Mouse (Mus musculus): ENCODE data around the gene Armc2. TPM values are rescaled to one million over a fixed set of nuclear protein-coding genes. Genes with fewer than 3 reads are reported as not detected.

Armc2 gene
- total and polyA plus RNA-seq, 3 experiments = 0.08 to 0.13 TPM; not detected in 1

DNA sequence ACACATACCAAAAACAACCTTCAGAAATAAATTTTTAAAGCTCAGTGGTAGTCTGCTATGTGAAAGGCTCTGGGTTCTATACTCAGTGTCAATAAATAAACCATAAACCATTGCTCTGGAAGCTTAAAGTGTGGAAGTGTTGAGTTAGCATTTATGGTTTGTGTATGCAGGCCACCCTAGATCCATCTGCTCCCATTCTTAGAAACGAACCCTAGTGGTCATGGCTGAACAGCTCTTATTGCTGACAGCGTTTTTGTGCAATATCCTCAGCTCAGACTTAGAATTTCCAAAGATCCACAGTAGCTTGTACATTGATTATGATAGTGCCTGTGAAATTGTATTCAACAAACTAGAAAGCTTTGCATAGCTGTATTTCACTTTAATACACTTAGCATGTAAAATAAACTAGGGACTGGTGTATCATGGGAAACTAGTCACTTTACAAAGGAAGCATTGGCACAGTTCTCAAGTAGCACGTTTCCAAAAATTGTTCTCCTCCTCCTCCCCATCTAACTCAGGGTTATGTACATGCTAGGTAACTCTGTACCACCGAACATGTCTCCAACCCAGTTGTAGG, 129.8 kb downstream of the Armc2 start (continued):
- TF ChIP-seq MXI1 (IDR thresholded peaks at IDR 0.05; ENCODE audit: low read depth, low read length) (peak; percentile 67), USF2 (IDR thresholded peaks at IDR 0.05; ENCODE audit: borderline replicate concordance in 1 of 2, insufficient read depth in 1 of 2, low read depth in 1 of 2, low read length in 2 of 2) (no peak)

GRCm38 (mm10) chr10:41887080-41887821, 131.0 kb downstream of the Armc2 start:
- TF ChIP-seq USF2 (IDR thresholded peaks at IDR 0.05; ENCODE audit: borderline replicate concordance in 1 of 2, insufficient read depth in 1 of 2, low read depth in 1 of 2, low read length in 2 of 2) (no peak), TBP (IDR thresholded peaks at IDR 0.05; ENCODE audit: low read depth, low read length) (0 out of 2 replicates have a peak, but pooled peaks have one; percentile 37), CHD1 (IDR thresholded peaks at IDR 0.05; ENCODE audit: low read depth, low read length) (no peak), ZNF384 (IDR thresholded peaks at IDR 0.05; ENCODE audit: low read depth, low read length) (no peak), NRF1 (IDR thresholded peaks at IDR 0.05; ENCODE audit: insufficient read depth, low read depth, low read length, poor library complexity, severe bottlenecking) (peak; percentile 61; the same call in 1 of the 2 replicates), POLR2AphosphoS5 (IDR thresholded peaks at IDR 0.05; ENCODE audit: borderline replicate concordance, low read depth, low read length) (peak; percentile 66; the same call in 1 of the 2 replicates), TCF12 (IDR thresholded peaks at IDR 0.05; ENCODE audit: low read depth, low read length) (peak; percentile 43), USF1 (IDR thresholded peaks at IDR 0.05; ENCODE audit: low read depth, low read length) (no peak), NELFE (IDR thresholded peaks at IDR 0.05; ENCODE audit: low read depth, low read length) (peak; percentile 73), E2F4 (IDR thresholded peaks at IDR 0.05; ENCODE audit: borderline replicate concordance, low read depth, low read length) (no peak), KAT2A (conservative IDR thresholded peaks at IDR 0.05; ENCODE audit: low read depth, low read length) (no peak), UBTF (IDR thresholded peaks at IDR 0.05; ENCODE audit: borderline replicate concordance, insufficient read depth, low read depth, low read length) (0 out of 2 replicates have a peak, but pooled peaks have one; percentile 34), CHD2 (IDR thresholded peaks at IDR 0.05; ENCODE audit: low read length) (no peak), SMC3 (IDR thresholded peaks at IDR 0.05; ENCODE audit: low read depth, low read length) (no peak), ZMIZ1 (IDR thresholded peaks at IDR 0.05; ENCODE audit: low read depth, low read length) (peak; percentile 67; the same call in 1 of the 2 replicates), POLR2A (IDR thresholded peaks at IDR 0.05; ENCODE audit: control insufficient read depth in 1 of 2, insufficient read depth in 1 of 2, low read depth in 1 of 2, low read length in 2 of 2, poor library complexity in 1 of 2) (peak; percentile 59 to 83; a peak in 3 of 4 replicates), RAD21 (IDR thresholded peaks at IDR 0.05; ENCODE audit: low read depth, low read length) (no peak), MYC (IDR thresholded peaks at IDR 0.05; ENCODE audit: low read depth, low read length) (no peak), TAL1 (IDR thresholded peaks at IDR 0.05; ENCODE audit: low read length) (no peak), JUND (IDR thresholded peaks at IDR 0.05; ENCODE audit: low read depth, low read length) (no peak), POLR2AphosphoS2 (IDR thresholded peaks at IDR 0.05; ENCODE audit: low read length) (no peak; the same call in 1 of the 2 replicates), GATA1 (IDR thresholded peaks at IDR 0.05; ENCODE audit: low read depth, low read length) (no peak), SIN3A (IDR thresholded peaks at IDR 0.05; ENCODE audit: low read length) (0 out of 2 replicates have a peak, but pooled peaks have one; percentile 38), MEF2A (IDR thresholded peaks at IDR 0.05; ENCODE audit: extremely low read depth, insufficient replicate concordance, low read depth, low read length, poor library complexity, severe bottlenecking) (no peak), MAFK (IDR thresholded peaks at IDR 0.05; ENCODE audit: borderline replicate concordance, low read depth, low read length) (no peak; the same call in 1 of the 2 replicates)
- H3K36me3 ChIP-seq (ENCODE audit: control insufficient read depth in 1 of 2, insufficient read depth in 2 of 2, low read length in 2 of 2) = peaks cover 0 to 9% of the 10 kb centered on the region in 2 experiments; a peak in 2 of 4 replicates
- H3K27ac ChIP-seq (ENCODE audit: control insufficient read depth, low read depth, low read length) = peak overlapping the region; percentile 83

More at GRCm38 (mm10) chr10:41887080-41887821, 131.0 kb downstream of the Armc2 start:
- H3K9me3 ChIP-seq (replicated peaks; ENCODE audit: insufficient read depth, low read length) = no peaks in the 10 kb centered on the region
- peak overlapping the region; percentile 91 for H3K9ac ChIP-seq (ENCODE audit: control insufficient read depth, low read depth, low read length, poor library complexity, severe bottlenecking)
- H3K27me3 ChIP-seq (ENCODE audit: control insufficient read depth in 1 of 2, insufficient read depth in 2 of 2, low read length in 2 of 2) = no peaks in the 10 kb centered on the region
- peaks cover 4 to 8% of the 10 kb centered on the region in 2 experiments; a peak in 3 of 4 replicates for H3K4me1 ChIP-seq (ENCODE audit: control insufficient read depth in 1 of 2, insufficient read depth in 2 of 2, low read length in 2 of 2)
- DNase-seq (ENCODE audit: low read depth, low spot score) = peak; percentile 96
- H3K4me3 ChIP-seq (ENCODE audit: control insufficient read depth in 1 of 2, insufficient read depth in 1 of 2, low read depth in 2 of 2, low read length in 2 of 2) = peak overlapping the region; percentile 94 to 97
- peaks cover 12% of the 10 kb centered on the region for H3K79me2 ChIP-seq (ENCODE audit: control insufficient read depth, insufficient read depth, low read length, poor library complexity)

All from MEL (cell line).